Mouse (Mus musculus): ENCODE measurements around the gene Laptm5.

The Laptm5 gene

DNA sequence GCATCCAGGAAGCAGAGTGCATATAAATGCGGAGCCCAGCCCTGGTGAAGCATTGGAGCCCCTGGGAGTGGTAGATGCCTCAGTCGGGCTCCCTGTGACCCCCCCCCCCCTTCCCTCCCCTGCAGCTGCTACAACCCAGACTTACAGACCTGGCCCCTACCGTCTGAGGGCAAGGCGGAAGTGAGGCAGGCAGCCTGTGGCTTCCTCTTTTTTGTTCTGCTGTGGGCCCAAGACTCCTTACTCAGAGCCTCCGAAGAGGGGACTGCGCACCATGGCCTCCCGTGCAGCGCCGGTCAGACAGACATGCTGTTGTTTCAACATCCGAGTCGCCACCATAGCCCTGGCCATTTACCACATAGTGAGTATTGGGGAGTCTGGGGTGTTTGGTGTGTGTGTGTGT is at the start of gene Laptm5:
Gene Laptm5 (plus strand): TSS at position 49 of the 400 bp plus-strand sequence.
- no peaks in the 10 kb centered on the region for H3K27me3 ChIP-seq (ENCODE audit: control insufficient read depth, insufficient read depth, low read length, poor library complexity, severe bottlenecking)
- peaks cover 2% of the 10 kb centered on the region; the same call in 1 of the 2 replicates for H3K36me3 ChIP-seq (ENCODE audit: control insufficient read depth, insufficient read depth, low read length, poor library complexity, severe bottlenecking)
- peak; percentile 92 for DNase-seq (ENCODE audit: low read depth, low spot score)

DNA sequence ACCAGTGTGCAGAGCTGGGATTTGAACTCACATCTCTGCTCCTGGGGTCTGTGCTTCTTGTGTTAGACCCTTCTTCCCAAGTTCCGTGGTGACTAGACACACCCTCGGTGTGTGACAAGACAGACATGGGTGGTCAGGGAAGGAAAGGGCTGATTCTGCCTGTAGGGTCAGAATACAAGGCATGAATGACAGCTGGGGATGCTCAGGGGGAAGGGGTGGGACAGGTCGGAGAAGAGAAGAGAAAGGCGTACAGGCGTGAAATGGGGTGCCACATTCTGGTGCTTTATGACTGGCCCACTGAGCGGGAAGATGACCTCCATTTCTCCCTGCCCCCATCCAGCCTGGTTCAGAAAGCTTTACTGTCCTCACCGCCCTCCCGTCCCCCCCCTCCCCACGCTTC is 47.5 kb upstream of the Laptm5 start:
- DNase-seq (ENCODE audit: low read depth, low spot score), result no peak
- no peaks in the 10 kb centered on the region for H3K27me3 ChIP-seq (ENCODE audit: control insufficient read depth, insufficient read depth, low read length, poor library complexity, severe bottlenecking)
- H3K36me3 ChIP-seq (ENCODE audit: control insufficient read depth, insufficient read depth, low read length, poor library complexity, severe bottlenecking), result no peaks in the 10 kb centered on the region

DNA sequence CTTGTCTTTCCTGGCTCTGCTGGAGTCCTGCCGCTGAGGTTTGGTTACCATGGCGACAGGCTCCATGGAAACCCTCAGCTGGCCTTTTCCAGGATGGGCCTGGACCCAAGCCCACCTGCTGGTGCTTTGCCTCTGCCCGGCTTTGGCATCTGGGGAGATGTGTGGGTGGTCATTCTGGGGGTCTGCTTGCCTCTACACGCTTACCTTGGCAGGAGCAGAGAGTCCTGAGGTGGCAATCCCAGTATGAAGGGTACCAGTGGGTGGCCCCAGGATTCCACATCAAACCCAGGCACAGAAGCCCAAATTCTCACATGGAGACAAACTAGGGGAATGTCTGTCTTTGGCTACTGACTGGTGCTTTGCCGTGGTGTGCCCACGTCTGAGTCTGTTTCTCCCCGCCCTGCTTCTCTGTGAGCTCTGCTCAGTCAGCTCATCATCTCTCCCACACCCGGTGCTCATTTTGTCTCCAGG is 47.0 kb upstream of the Laptm5 start:
- Histone ChIP-seq H3K27me3 (ENCODE audit: control insufficient read depth, insufficient read depth, low read length, poor library complexity, severe bottlenecking) (no peaks in the 10 kb centered on the region), H3K36me3 (ENCODE audit: control insufficient read depth, insufficient read depth, low read length, poor library complexity, severe bottlenecking) (no peaks in the 10 kb centered on the region)
- no peak for DNase-seq (ENCODE audit: low read depth, low spot score)

DNA sequence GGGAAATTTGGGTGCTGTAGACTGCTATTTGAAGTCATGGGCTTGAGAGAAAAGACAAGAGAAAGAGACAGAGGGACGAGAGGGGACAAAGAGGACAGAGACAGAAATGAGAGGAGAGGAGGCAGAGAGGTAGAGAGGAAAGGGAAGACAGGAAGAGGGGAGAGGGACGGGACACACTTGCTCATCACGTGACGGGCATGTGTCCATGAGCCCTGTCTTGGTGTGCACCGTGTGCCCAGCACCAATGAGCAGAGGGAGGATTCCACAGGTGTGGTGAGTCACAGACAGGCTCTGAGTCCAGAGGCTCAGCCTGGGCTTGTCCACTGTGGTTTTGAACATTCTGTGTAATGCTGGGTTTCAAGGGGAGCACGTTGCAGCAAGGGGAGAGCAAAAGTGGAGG is 45.0 kb upstream of the Laptm5 start:
- H3K36me3 ChIP-seq (ENCODE audit: control insufficient read depth, insufficient read depth, low read length, poor library complexity, severe bottlenecking), result no peaks in the 10 kb centered on the region
- H3K27me3 ChIP-seq (ENCODE audit: control insufficient read depth, insufficient read depth, low read length, poor library complexity, severe bottlenecking), result no peaks in the 10 kb centered on the region
- no peak for DNase-seq (ENCODE audit: low read depth, low spot score)

DNA sequence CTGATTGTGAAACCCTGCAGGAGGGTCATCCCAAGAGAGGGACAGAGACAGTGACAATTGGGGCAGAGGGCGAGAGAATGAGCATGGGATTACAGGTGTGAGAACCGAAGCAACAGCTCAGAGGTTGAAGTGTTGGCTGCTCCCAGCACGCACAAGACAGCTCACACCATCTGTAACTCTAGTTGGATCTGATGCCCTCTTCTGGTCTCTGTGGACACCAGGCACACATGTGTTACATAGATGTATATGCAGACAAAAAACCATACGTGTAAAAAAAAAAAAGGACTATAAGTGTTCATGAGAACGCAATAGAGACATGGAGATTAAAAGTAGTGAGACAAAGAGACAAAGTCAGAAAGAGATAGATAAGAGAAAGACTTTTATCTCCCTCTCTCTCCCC is 44.1 kb upstream of the Laptm5 start:
- H3K27me3 ChIP-seq (ENCODE audit: control insufficient read depth, insufficient read depth, low read length, poor library complexity, severe bottlenecking), result no peaks in the 10 kb centered on the region
- no peak for DNase-seq (ENCODE audit: low read depth, low spot score)
- no peaks in the 10 kb centered on the region for H3K36me3 ChIP-seq (ENCODE audit: control insufficient read depth, insufficient read depth, low read length, poor library complexity, severe bottlenecking)

DNA sequence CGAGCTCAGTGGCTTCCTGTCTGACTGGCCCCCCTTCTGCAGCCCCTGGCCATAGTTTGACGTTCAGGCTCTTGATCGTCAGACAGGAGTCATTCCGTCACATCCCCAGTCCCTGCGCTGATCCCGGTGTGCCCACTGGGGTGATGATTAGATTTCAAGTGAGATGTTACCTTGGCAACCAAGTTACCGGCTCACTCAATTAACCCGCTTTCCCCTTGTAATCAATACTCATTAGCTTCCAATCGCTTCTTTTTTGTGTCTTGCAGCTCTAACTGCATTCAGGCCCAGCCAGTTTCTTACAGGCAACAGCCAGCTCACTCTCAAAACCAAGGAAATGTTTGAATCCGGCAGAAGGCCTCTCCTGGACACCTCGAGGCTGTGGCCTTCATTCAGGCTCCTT is 40.5 kb upstream of the Laptm5 start:
- Histone ChIP-seq H3K27me3 (ENCODE audit: control insufficient read depth, insufficient read depth, low read length, poor library complexity, severe bottlenecking) (no peaks in the 10 kb centered on the region), H3K36me3 (ENCODE audit: control insufficient read depth, insufficient read depth, low read length, poor library complexity, severe bottlenecking) (no peaks in the 10 kb centered on the region)
- DNase-seq (ENCODE audit: low read depth, low spot score), result no peak

DNA sequence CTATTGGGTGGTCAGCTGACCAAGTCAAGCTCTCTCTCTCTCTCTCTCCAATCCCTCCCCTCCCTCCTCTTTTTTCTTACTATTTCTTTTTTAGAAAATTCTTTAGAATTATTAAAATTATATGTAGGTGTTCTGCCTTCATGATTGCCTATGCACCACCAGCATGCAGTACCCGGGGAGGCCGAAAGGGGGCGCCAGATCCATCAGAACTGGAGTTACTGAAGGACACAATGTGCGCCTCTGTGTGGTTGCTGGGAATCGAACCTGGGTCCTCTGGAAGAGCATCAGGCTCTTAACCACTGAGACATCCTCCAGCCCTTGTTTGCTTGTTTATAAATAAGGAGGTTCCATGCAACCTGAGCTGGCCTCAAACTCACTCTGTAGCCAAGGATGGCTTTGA is 39.5 kb upstream of the Laptm5 start:
- H3K36me3 ChIP-seq (ENCODE audit: control insufficient read depth, insufficient read depth, low read length, poor library complexity, severe bottlenecking), result no peaks in the 10 kb centered on the region
- DNase-seq (ENCODE audit: low read depth, low spot score), result no peak
- H3K27me3 ChIP-seq (ENCODE audit: control insufficient read depth, insufficient read depth, low read length, poor library complexity, severe bottlenecking), result no peaks in the 10 kb centered on the region

DNA sequence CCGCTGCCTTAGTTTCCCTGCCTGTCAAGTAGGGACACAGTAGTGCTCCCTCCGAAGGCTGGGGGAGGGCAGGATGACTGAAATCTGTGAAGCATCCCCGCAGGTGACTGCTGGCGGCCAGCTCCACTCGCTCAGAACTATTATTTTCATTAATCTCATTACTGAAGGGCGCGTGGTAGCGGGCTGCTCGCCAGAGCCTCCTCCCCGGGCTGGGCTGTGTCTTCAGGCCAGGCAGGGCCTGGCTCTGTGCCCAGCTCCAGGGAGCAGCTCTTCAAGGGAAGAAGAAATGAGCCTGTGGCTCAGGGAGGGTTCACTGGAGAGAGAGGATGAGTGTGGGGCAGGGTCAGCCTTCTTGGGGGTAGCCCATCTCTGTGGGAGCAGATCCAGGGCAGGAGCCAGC is 38.3 kb upstream of the Laptm5 start:
- no peak for DNase-seq (ENCODE audit: low read depth, low spot score)
- H3K27me3 ChIP-seq (ENCODE audit: control insufficient read depth, insufficient read depth, low read length, poor library complexity, severe bottlenecking), result no peaks in the 10 kb centered on the region
- H3K36me3 ChIP-seq (ENCODE audit: control insufficient read depth, insufficient read depth, low read length, poor library complexity, severe bottlenecking), result no peaks in the 10 kb centered on the region

DNA sequence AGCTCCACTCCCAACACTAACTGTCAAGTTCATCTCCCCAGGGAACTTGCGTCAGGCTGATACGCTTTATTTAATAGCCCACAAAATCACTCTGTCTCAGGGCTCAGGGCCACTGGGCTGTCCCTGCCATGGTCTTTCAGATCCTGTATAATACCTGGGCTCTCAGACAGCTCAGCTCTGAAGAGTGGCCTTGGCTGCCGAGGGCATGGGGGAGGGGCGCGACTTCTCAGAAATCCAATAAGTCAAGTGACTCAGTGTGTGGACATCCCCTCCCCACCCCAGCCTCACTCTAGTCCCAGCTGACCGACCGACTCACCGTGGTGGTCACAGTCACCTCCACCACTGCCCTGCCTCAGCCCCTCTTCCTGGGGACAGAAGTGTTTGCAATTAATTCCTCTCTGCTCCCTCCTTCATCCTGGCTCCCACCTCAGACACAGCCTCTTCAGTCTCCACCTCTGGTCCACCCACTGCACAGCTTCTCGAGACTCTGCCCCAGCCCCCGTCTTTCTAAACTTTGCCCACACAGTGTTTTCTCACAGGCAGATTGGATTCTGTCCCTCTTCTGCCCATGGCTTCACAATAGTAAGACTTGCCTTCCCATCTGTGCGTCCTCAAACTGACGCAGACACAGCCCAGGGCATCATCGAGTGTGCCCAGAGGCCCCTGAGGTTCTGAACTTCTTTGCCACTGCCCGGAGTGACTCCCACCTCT is 36.8 kb upstream of the Laptm5 start:
- DNase-seq (ENCODE audit: low read depth, low spot score), result no peak
- Histone ChIP-seq H3K36me3 (ENCODE audit: control insufficient read depth, insufficient read depth, low read length, poor library complexity, severe bottlenecking) (no peaks in the 10 kb centered on the region), H3K27me3 (ENCODE audit: control insufficient read depth, insufficient read depth, low read length, poor library complexity, severe bottlenecking) (no peaks in the 10 kb centered on the region)

DNA sequence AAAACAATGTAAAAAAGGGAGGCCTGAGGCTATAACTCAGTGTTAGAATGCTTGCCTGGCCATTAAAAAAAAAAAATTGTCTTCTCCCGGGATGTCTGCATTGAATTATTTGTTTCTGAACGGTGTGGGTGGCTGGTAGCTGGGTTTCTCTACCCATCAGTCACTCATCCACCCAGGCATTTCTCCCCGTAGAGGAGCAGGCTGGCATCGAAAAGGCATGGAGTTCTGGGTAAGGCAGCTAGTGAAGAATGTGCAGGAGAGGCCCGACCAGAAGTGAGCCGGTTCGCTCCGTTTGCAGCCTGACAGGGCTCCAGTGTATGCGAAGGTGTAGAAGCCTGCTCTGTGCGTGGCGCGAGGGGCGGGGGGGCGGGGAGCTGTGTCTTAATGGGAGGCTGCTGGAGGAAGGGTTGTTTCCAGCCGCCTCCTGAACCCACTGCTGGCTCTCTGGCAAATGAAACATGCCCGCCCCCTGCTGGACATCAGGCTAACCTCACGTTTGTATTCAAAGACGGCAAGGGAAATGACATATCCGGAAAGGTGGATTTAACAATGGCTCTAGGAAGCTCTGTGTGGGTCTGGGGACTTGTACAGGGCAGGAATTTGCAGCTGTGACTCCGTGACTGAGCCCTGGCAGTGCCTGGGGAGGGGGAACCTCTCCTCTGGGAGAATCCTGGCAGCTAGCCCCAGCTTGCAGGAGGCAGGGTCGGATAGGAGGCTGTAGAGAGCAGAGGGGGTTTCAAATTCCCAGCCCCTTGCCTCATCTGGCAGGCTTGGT is 34.5 kb upstream of the Laptm5 start:
- Histone ChIP-seq H3K27me3 (ENCODE audit: control insufficient read depth, insufficient read depth, low read length, poor library complexity, severe bottlenecking) (no peaks in the 10 kb centered on the region), H3K36me3 (ENCODE audit: control insufficient read depth, insufficient read depth, low read length, poor library complexity, severe bottlenecking) (no peaks in the 10 kb centered on the region)
- peak; percentile 86 for DNase-seq (ENCODE audit: low read depth, low spot score)

DNA sequence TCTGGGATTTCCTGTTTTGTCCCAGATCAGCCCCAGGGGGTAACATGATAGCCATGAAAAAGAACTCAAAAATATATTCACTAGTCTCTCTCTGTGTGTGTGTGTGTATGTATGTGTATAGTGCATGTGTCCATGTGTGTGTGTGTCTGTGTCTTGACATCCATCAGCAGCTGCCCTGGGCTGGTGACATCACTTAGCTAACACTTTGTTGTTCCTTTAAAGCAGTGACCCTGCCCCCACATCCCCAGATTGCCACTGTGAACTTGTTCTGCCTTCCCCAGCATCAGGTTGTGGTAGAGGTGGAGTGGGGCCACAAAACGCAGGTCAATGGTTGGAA is 33.9 kb upstream of the Laptm5 start:
- no peak for DNase-seq (ENCODE audit: low read depth, low spot score)
- Histone ChIP-seq H3K27me3 (ENCODE audit: control insufficient read depth, insufficient read depth, low read length, poor library complexity, severe bottlenecking) (no peaks in the 10 kb centered on the region), H3K36me3 (ENCODE audit: control insufficient read depth, insufficient read depth, low read length, poor library complexity, severe bottlenecking) (no peaks in the 10 kb centered on the region)

DNA sequence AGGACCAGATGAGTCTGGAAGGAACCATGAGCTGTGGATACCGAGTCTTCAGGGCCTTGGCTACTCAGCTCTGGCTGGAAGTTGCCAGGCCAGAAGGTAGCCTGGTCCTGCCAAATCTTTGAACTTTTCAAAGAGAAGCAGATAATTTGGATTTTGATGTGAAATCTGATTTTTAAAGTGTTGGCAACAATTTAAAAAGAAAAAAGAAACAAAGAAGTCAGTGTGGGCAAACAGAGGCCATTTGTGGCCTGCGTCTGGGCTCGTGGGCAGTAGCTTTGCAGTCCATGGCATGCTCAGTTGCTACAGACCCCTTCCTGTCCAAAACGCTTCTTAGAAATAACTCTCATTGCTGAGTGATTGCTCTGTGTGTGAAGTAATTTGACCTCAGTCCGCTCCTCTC is 31.6 kb upstream of the Laptm5 start:
- no peaks in the 10 kb centered on the region for H3K27me3 ChIP-seq (ENCODE audit: control insufficient read depth, insufficient read depth, low read length, poor library complexity, severe bottlenecking)
- H3K36me3 ChIP-seq (ENCODE audit: control insufficient read depth, insufficient read depth, low read length, poor library complexity, severe bottlenecking), result no peaks in the 10 kb centered on the region
- no peak for DNase-seq (ENCODE audit: low read depth, low spot score)

DNA sequence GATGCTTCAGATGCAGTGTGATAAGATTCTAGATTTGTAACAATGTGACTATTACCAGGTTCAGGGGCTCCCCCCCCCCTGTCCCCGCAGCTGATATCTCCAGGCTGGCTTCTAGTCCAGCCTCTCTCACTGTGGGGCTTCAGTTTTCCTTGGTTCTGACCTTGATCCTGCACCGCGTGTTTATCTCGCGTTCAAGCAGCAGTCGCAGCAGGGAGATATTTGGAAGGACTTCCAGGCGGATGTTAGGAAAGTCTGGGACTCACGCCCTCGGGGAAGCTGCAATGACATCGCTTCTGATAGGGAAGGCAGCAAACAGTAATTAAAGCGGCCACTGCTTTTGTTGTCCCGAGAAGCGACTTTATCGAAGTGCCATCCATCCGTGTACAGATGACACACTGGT is 30.2 kb upstream of the Laptm5 start:
- no peaks in the 10 kb centered on the region for H3K27me3 ChIP-seq (ENCODE audit: control insufficient read depth, insufficient read depth, low read length, poor library complexity, severe bottlenecking)
- no peaks in the 10 kb centered on the region for H3K36me3 ChIP-seq (ENCODE audit: control insufficient read depth, insufficient read depth, low read length, poor library complexity, severe bottlenecking)
- no peak for DNase-seq (ENCODE audit: low read depth, low spot score)

DNA sequence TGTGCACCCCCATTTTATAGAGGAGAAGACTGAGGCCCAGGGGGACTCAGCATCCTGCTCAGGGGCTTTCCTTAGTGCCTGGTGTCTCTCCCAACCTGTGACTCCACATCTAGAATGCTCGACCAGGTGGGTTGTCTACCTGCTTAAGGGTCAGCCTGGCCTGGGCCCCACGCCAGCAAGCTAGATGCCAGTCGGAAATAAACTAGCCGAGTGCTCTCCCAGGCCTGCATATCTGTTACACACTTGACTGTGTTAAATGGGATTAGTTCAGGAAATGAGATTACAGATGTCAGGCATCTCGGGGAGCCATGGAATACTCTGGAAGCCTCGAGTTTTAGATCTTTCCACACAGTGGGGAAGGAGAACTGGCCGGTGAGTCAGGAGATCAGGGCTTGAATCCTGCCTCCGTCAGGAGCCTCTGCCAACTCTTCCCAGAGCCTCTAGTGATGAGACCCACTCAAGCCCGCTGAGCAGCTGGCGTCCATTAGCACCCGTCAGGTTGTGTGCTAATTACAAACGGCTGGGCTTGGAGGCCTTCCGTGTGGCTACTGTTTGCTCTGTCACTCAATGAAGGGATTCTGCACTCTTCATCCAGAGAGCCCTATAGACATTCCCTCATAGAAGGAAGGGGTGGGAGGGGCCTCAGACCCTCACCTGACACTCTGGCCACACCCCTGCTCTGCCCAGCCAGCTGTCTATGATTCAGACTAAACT is 28.9 kb upstream of the Laptm5 start:
- Histone ChIP-seq H3K27me3 (ENCODE audit: control insufficient read depth, insufficient read depth, low read length, poor library complexity, severe bottlenecking) (no peaks in the 10 kb centered on the region), H3K36me3 (ENCODE audit: control insufficient read depth, insufficient read depth, low read length, poor library complexity, severe bottlenecking) (no peaks in the 10 kb centered on the region)
- no peak for DNase-seq (ENCODE audit: low read depth, low spot score)

DNA sequence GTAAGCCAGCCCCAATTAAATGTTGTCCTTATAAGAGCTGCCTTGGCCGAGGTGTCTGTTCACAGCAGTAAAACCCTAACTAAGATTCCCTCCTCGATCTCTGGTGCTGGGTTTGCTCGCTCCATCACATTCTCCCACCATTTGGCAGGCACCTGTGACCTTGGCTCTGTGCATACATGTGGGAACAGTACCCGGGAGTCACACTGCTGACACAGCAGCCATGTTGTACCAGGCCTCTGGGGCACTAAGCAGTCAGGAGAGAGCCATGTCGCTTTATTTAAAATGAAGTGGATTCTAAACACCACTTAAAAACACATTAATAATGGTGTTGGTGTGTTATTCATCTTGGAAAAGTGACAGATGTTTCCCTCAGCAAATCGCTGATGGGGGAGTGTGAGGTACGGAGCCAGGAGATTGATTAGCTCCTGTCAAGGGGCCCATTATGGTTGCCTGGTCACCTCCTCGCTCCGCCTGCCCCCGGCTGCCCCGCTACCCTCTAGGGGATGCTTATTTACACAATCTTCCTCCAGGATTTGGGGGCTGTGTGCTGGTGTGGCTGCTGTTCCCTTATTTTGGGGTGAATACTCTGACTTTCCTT is 25.7 kb upstream of the Laptm5 start:
- no peak for DNase-seq (ENCODE audit: low read depth, low spot score)
- Histone ChIP-seq H3K27me3 (ENCODE audit: control insufficient read depth, insufficient read depth, low read length, poor library complexity, severe bottlenecking) (no peaks in the 10 kb centered on the region), H3K36me3 (ENCODE audit: control insufficient read depth, insufficient read depth, low read length, poor library complexity, severe bottlenecking) (no peaks in the 10 kb centered on the region)
